Mouse (Mus musculus) cerebellum, adult 2 months (tissue): Measurements from ENCODE around the gene Foxk1. TPM values are rescaled to one million over a fixed set of nuclear protein-coding genes. Genes with fewer than 3 reads are reported as not detected.
A peak's percentile ranks its signal among the peaks of the same experiment; 100 is the strongest.

ENCODE experiments used
- DNase-seq, 2 experiments: peaks; one replicate each; pipeline ENCODE4 v3.0.0; 2021
- H3K27ac ChIP-seq: fragments of 200-500 bp; 2 replicates; pipeline ENCODE4 v1.5.1; 2012; ENCODE audit warnings: low read length, control low read depth, inconsistent platforms; ENCODE audit not compliant: insufficient read depth
- H3K27me3 ChIP-seq: fragments of 200-500 bp; 2 replicates; pipeline ENCODE4 v1.6.1; 2012; ENCODE audit warnings: inconsistent platforms, mild to moderate bottlenecking, low read length, moderate library complexity; ENCODE audit not compliant: control insufficient read depth, insufficient read depth
- H3K4me1 ChIP-seq: fragments of 200-500 bp; 2 replicates; pipeline ENCODE4 v1.6.1; 2011; ENCODE audit warnings: low read length; ENCODE audit not compliant: control insufficient read depth, insufficient read depth
- H3K4me3 ChIP-seq: fragments of 200-500 bp; replicated peaks from 2 replicates; pipeline ENCODE3; 2011; ENCODE audit warnings: mild to moderate bottlenecking, low read depth, low read length, control low read depth; ENCODE audit not compliant: insufficient read depth
- CTCF ChIP-seq: fragments of 200-500 bp; IDR thresholded peaks from 2 replicates; pipeline ENCODE4 v1.5.1; 2011; ENCODE audit warnings: low read depth, mild to moderate bottlenecking, control low read depth, low read length, moderate library complexity, borderline replicate concordance; ENCODE audit not compliant: insufficient read depth
- POLR2A ChIP-seq: fragments of 200-500 bp; IDR thresholded peaks from 2 replicates; pipeline ENCODE4 v1.6.1; 2011; ENCODE audit warnings: low read length, control low read depth, borderline replicate concordance; ENCODE audit not compliant: insufficient read depth
- WGBS: fragments of 180-500 bp; shearing (Covaris S2); methylation state at CpG from one replicate; pipeline ENCODE4 v1.1.7; 2018; 5-methylcytosine and 5-hydroxymethylcytosine counted together
- polyA plus RNA-seq: library from polyadenylated mRNA; depleted of rRNA; stranded (reverse); fragments of >200 nt; gene quantifications from 2 replicates; pipeline ENCODE4 v1.2.3, GENCODE M21; 2012

The Foxk1 gene
- polyA plus RNA-seq, 1 experiment = 14.2 TPM

DNA sequence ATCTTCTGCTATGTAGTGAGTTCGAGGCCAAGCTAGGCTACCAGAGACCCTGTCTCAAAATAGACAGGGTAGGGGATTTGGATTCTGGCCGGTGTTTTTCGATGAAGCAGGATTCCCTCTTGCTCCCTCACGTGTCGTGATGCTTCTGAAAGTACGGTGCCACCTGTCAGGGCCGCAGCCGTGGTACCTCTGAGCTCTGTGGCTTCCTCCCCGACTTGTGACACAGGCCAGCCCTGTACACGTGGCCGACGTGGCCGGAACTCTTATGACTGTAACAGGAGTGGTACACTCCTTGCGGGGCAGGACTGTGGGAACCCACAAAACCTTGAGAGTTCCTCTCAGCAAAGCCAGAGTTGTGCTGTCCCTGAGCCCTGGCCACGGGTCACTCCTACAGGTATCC is 34.4 kb downstream of the Foxk1 start:
- WGBS = 97% methylated on average over 15 of the region's 15 CpGs
- no peaks in the 10 kb centered on the region for H3K27me3 ChIP-seq
- H3K27ac ChIP-seq = no peak overlapping the region
- no peak for DNase-seq
- TF ChIP-seq POLR2A = no peak
- TF ChIP-seq CTCF = no peak
- H3K4me3 ChIP-seq = no peak overlapping the region
- peaks cover 40% of the 10 kb centered on the region for H3K4me1 ChIP-seq

GRCm38 (mm10) chr5:142438380-142438938 is 37.2 kb downstream of the Foxk1 start:
- DNase-seq = no peak

GRCm38 (mm10) chr5:142439911-142440432 is 38.7 kb downstream of the Foxk1 start:
- H3K27ac ChIP-seq = 0 out of 2 replicates have a peak overlapping the region, but pooled peaks have one; percentile 30
- peaks cover 10% of the 10 kb centered on the region for H3K4me1 ChIP-seq
- WGBS = 27% methylated on average over 12 of the region's 12 CpGs
- no peak for DNase-seq
- TF ChIP-seq POLR2A = no peak
- TF ChIP-seq CTCF = no peak
- H3K4me3 ChIP-seq = no peak overlapping the region
- no peaks in the 10 kb centered on the region for H3K27me3 ChIP-seq

More at GRCm38 (mm10) chr5:142438380-142438938, 37.2 kb downstream of the Foxk1 start:
- Histone ChIP-seq H3K4me3 (no peak overlapping the region), H3K4me1 (peaks cover 21% of the 10 kb centered on the region), H3K27ac (no peak overlapping the region), H3K27me3 (no peaks in the 10 kb centered on the region)
- TF ChIP-seq POLR2A (no peak), CTCF (no peak)
- 88% methylated on average over 16 of the region's 16 CpGs for WGBS

GRCm38 (mm10) chr5:142440451-142441147 is 39.3 kb downstream of the Foxk1 start:
- TF ChIP-seq POLR2A (no peak), CTCF (no peak)
- DNase-seq = peak; percentile 47 to 58
- WGBS = 17% methylated on average over 19 of the region's 19 CpGs
- Histone ChIP-seq H3K27me3 (no peaks in the 10 kb centered on the region), H3K4me1 (peaks cover 15% of the 10 kb centered on the region), H3K4me3 (no peak overlapping the region), H3K27ac (no peak overlapping the region)

DNA sequence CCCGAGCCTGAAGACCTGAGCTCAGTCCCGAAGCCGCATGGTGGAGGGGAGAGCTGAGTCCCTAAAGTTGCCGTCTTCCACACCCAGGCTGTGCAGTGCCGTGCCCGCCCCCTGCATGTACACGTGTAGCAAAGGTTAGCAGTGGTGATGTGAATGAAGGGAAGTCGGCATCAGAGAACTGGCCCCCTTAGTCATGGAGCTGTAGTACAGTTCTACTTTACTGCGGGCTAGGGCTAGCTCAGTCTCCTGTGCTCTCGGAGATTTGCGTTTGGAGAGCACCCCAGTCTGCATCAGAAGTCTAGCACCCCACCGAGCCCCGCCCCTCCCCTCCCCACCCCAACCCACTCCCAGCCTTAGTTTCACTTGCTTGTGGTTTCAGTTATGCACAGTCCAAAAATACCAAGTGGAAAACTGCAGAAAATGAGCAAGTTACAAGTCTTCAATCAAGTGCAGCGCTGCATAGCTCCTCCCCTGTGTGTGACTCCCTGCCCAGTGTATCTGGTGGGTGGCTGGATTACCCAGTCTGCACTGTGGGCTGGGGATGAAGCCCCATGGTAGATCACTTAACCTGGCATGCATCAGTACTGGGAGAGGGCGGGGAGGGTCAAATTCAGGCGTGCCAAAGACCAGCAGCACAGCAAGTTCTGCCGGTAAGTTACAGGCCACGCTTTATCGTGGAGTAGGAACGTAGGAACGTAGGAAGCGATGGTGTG is 40.2 kb downstream of the Foxk1 start:
- Histone ChIP-seq H3K4me1 (peaks cover 22% of the 10 kb centered on the region), H3K4me3 (no peak overlapping the region), H3K27ac (no peak overlapping the region), H3K27me3 (no peaks in the 10 kb centered on the region)
- DNase-seq = no peak
- no peak for TF ChIP-seq CTCF
- no peak for TF ChIP-seq POLR2A
- 72% methylated on average over 22 of the region's 22 CpGs for WGBS

- no peak for TF ChIP-seq CTCF
- no peak for TF ChIP-seq POLR2A
- Histone ChIP-seq H3K4me1 (peaks cover 22% of the 10 kb centered on the region), H3K27me3 (no peaks in the 10 kb centered on the region), H3K4me3 (no peak overlapping the region), H3K27ac (no peak overlapping the region)
- DNase-seq = no peak
- WGBS = 83% methylated on average over 7 of the region's 7 CpGs
Measured at GRCm38 (mm10) chr5:142442045-142442440, 40.7 kb downstream of the Foxk1 start.

GRCm38 (mm10) chr5:142443514-142443913 is 42.2 kb downstream of the Foxk1 start:
- no peak for DNase-seq
- Histone ChIP-seq H3K27me3 (no peaks in the 10 kb centered on the region), H3K4me3 (no peak overlapping the region), H3K4me1 (peaks cover 22% of the 10 kb centered on the region), H3K27ac (no peak overlapping the region)
- WGBS = 75% methylated on average over 15 of the region's 15 CpGs
- TF ChIP-seq POLR2A = no peak
- no peak for TF ChIP-seq CTCF

- no peak overlapping the region for H3K27ac ChIP-seq
- H3K27me3 ChIP-seq = no peaks in the 10 kb centered on the region
- DNase-seq = no peak
- WGBS = 83% methylated on average over 14 of the region's 14 CpGs
- H3K4me1 ChIP-seq = peaks cover 22% of the 10 kb centered on the region
- TF ChIP-seq POLR2A (no peak), CTCF (no peak)
- no peak overlapping the region for H3K4me3 ChIP-seq
Measured at GRCm38 (mm10) chr5:142443994-142444393, 42.7 kb downstream of the Foxk1 start.
